Mouse (Mus musculus): ENCODE data around the gene Rfx1. TPM values are rescaled to one million over a fixed set of nuclear protein-coding genes. Genes with fewer than 3 reads are reported as not detected.
A peak's percentile ranks its signal among the peaks of the same experiment; 100 is the strongest.

The Rfx1 gene
- polyA plus RNA-seq (2014; fragmentation: Nextera tagmentation; extraction: Ambion mirVana) = 6.8 and 8.7 TPM in 2 replicates

GRCm38 (mm10) chr8:84066291-84066930, at the start of gene Rfx1:
TSS of gene Rfx1 (plus strand) at chr8:84066834.
- Histone ChIP-seq H3K4me2 (ENCODE audit: low read length) (peak within 1 kb of the TSS; percentile 57), H3K4me3 (ENCODE audit: low read depth, low read length) (peak within 1 kb of the TSS; percentile 94), H3K9me3 (replicated peaks; ENCODE audit: control insufficient read depth, low read length) (no peaks in the 10 kb centered on the region), H3K36me3 (ENCODE audit: control insufficient read depth, insufficient read depth, low read length) (no peaks in the 10 kb centered on the region), H3K4me1 (ENCODE audit: control insufficient read depth, insufficient read depth, low read length) (0 out of 2 replicates have a peak, but pooled peaks cover 5% of the 10 kb centered on the region), H3K27me3 (replicated peaks; ENCODE audit: control insufficient read depth, insufficient read depth, low read length) (no peaks in the 10 kb centered on the region), H3K27ac (ENCODE audit: low read depth, low read length) (peak within 1 kb of the TSS; percentile 93), H3K9ac (ENCODE audit: low read length) (peak within 1 kb of the TSS; percentile 80)
- WGBS = under 1% methylated on average over 51 of the region's 51 CpGs
- DNase-seq (ENCODE audit: low spot score) (peak; percentile 100), ATAC-seq (peak; percentile 98)

- H3K4me1 ChIP-seq (ENCODE audit: control insufficient read depth, insufficient read depth, low read length) = no peaks in the 10 kb centered on the region
- 90% methylated on average over 9 of the region's 9 CpGs for WGBS
- H3K27ac ChIP-seq (ENCODE audit: low read depth, low read length) = no peak overlapping the region
- H3K4me2 ChIP-seq (ENCODE audit: low read length) = no peak overlapping the region
- H3K9ac ChIP-seq (ENCODE audit: low read length) = no peak overlapping the region
- DNase-seq (ENCODE audit: low spot score) (no peak), ATAC-seq (no peak)
- H3K27me3 ChIP-seq (replicated peaks; ENCODE audit: control insufficient read depth, insufficient read depth, low read length) = peaks cover 15% of the 10 kb centered on the region
- no peaks in the 10 kb centered on the region for H3K9me3 ChIP-seq (replicated peaks; ENCODE audit: control insufficient read depth, low read length)
- H3K4me3 ChIP-seq (ENCODE audit: low read depth, low read length) = no peak overlapping the region
- H3K36me3 ChIP-seq (ENCODE audit: control insufficient read depth, insufficient read depth, low read length) = no peaks in the 10 kb centered on the region
These were observed 46.9 kb upstream of the Rfx1 start for GRCm38 (mm10) chr8:84019738-84020137.

- DNase-seq (ENCODE audit: low spot score) (no peak), ATAC-seq (no peak)
- Histone ChIP-seq H3K9ac (ENCODE audit: low read length) (no peak within 1 kb of the TSS), H3K4me2 (ENCODE audit: low read length) (no peak within 1 kb of the TSS), H3K27me3 (replicated peaks; ENCODE audit: control insufficient read depth, insufficient read depth, low read length) (peaks cover 25% of the 10 kb centered on the region), H3K4me3 (ENCODE audit: low read depth, low read length) (no peak within 1 kb of the TSS), H3K4me1 (ENCODE audit: control insufficient read depth, insufficient read depth, low read length) (no peaks in the 10 kb centered on the region), H3K36me3 (ENCODE audit: control insufficient read depth, insufficient read depth, low read length) (no peaks in the 10 kb centered on the region), H3K27ac (ENCODE audit: low read depth, low read length) (no peak within 1 kb of the TSS), H3K9me3 (replicated peaks; ENCODE audit: control insufficient read depth, low read length) (no peaks in the 10 kb centered on the region)
- 10% methylated on average over 18 of the region's 18 CpGs for WGBS
These were observed 45.5 kb upstream of the Rfx1 start, which contains the start of gene Palm3 for GRCm38 (mm10) chr8:84021096-84021495. TSS of gene Palm3 (plus strand) at chr8:84021471.

GRCm38 (mm10) chr8:84021569-84021968, 45.1 kb upstream of the Rfx1 start:
- H3K4me1 ChIP-seq (ENCODE audit: control insufficient read depth, insufficient read depth, low read length) = no peaks in the 10 kb centered on the region
- H3K27me3 ChIP-seq (replicated peaks; ENCODE audit: control insufficient read depth, insufficient read depth, low read length) = peaks cover 25% of the 10 kb centered on the region
- no peak overlapping the region for H3K9ac ChIP-seq (ENCODE audit: low read length)

GRCm38 (mm10) chr8:84023085-84023484, 43.5 kb upstream of the Rfx1 start:
- Histone ChIP-seq H3K9me3 (replicated peaks; ENCODE audit: control insufficient read depth, low read length) (no peaks in the 10 kb centered on the region), H3K4me1 (ENCODE audit: control insufficient read depth, insufficient read depth, low read length) (no peaks in the 10 kb centered on the region), H3K4me2 (ENCODE audit: low read length) (no peak overlapping the region), H3K27me3 (replicated peaks; ENCODE audit: control insufficient read depth, insufficient read depth, low read length) (peaks cover 34% of the 10 kb centered on the region), H3K9ac (ENCODE audit: low read length) (no peak overlapping the region), H3K36me3 (ENCODE audit: control insufficient read depth, insufficient read depth, low read length) (no peaks in the 10 kb centered on the region), H3K4me3 (ENCODE audit: low read depth, low read length) (no peak overlapping the region), H3K27ac (ENCODE audit: low read depth, low read length) (no peak overlapping the region)
- 69% methylated on average over 5 of the region's 5 CpGs for WGBS
- no peak for ATAC-seq
- DNase-seq (ENCODE audit: low spot score) = no peak

More at GRCm38 (mm10) chr8:84021569-84021968, 45.1 kb upstream of the Rfx1 start:
- Histone ChIP-seq H3K4me3 (ENCODE audit: low read depth, low read length) (no peak overlapping the region), H3K27ac (ENCODE audit: low read depth, low read length) (no peak overlapping the region), H3K9me3 (replicated peaks; ENCODE audit: control insufficient read depth, low read length) (no peaks in the 10 kb centered on the region), H3K4me2 (ENCODE audit: low read length) (no peak overlapping the region), H3K36me3 (ENCODE audit: control insufficient read depth, insufficient read depth, low read length) (no peaks in the 10 kb centered on the region)
- whole genome bisulfite sequencing = 46% methylated on average over 12 of the region's 12 CpGs
- ATAC-seq (no peak), DNase-seq (ENCODE audit: low spot score) (no peak)

GRCm38 (mm10) chr8:84023631-84024030, 43.0 kb upstream of the Rfx1 start:
- no peaks in the 10 kb centered on the region for H3K36me3 ChIP-seq (ENCODE audit: control insufficient read depth, insufficient read depth, low read length)
- no peak overlapping the region for H3K4me3 ChIP-seq (ENCODE audit: low read depth, low read length)
- H3K9me3 ChIP-seq (replicated peaks; ENCODE audit: control insufficient read depth, low read length) = no peaks in the 10 kb centered on the region
- peaks cover 40% of the 10 kb centered on the region for H3K27me3 ChIP-seq (replicated peaks; ENCODE audit: control insufficient read depth, insufficient read depth, low read length)
- H3K9ac ChIP-seq (ENCODE audit: low read length) = no peak overlapping the region
- DNase-seq (ENCODE audit: low spot score) = no peak
- WGBS = 86% methylated on average over 1 of the region's 1 CpGs
- no peak overlapping the region for H3K27ac ChIP-seq (ENCODE audit: low read depth, low read length)
- no peaks in the 10 kb centered on the region for H3K4me1 ChIP-seq (ENCODE audit: control insufficient read depth, insufficient read depth, low read length)
- ATAC-seq = no peak
- H3K4me2 ChIP-seq (ENCODE audit: low read length) = no peak overlapping the region

GRCm38 (mm10) chr8:84024171-84024570, 42.5 kb upstream of the Rfx1 start:
- 16% methylated on average over 10 of the region's 10 CpGs for WGBS
- DNase-seq (ENCODE audit: low spot score) = peak; percentile 51
- H3K4me2 ChIP-seq (ENCODE audit: low read length) = no peak overlapping the region

GRCm38 (mm10) chr8:84025863-84026262, 40.8 kb upstream of the Rfx1 start:
- under 1% methylated on average over 40 of the region's 41 CpGs for WGBS
- peak; percentile 78 for DNase-seq (ENCODE audit: low spot score)
- peak overlapping the region; percentile 58 for H3K9ac ChIP-seq (ENCODE audit: low read length)
- no peaks in the 10 kb centered on the region for H3K4me1 ChIP-seq (ENCODE audit: control insufficient read depth, insufficient read depth, low read length)
- peak overlapping the region; percentile 87 for H3K4me2 ChIP-seq (ENCODE audit: low read length)
- ATAC-seq = peak; percentile 88
- H3K27ac ChIP-seq (ENCODE audit: low read depth, low read length) = no peak overlapping the region
- no peaks in the 10 kb centered on the region for H3K9me3 ChIP-seq (replicated peaks; ENCODE audit: control insufficient read depth, low read length)
- H3K36me3 ChIP-seq (ENCODE audit: control insufficient read depth, insufficient read depth, low read length) = no peaks in the 10 kb centered on the region
- peaks cover 31% of the 10 kb centered on the region for H3K27me3 ChIP-seq (replicated peaks; ENCODE audit: control insufficient read depth, insufficient read depth, low read length)
- H3K4me3 ChIP-seq (ENCODE audit: low read depth, low read length) = peak overlapping the region; percentile 44

More at GRCm38 (mm10) chr8:84024171-84024570, 42.5 kb upstream of the Rfx1 start:
- Histone ChIP-seq H3K36me3 (ENCODE audit: control insufficient read depth, insufficient read depth, low read length) (no peaks in the 10 kb centered on the region), H3K9me3 (replicated peaks; ENCODE audit: control insufficient read depth, low read length) (no peaks in the 10 kb centered on the region), H3K4me3 (ENCODE audit: low read depth, low read length) (no peak overlapping the region), H3K27me3 (replicated peaks; ENCODE audit: control insufficient read depth, insufficient read depth, low read length) (peaks cover 40% of the 10 kb centered on the region), H3K4me1 (ENCODE audit: control insufficient read depth, insufficient read depth, low read length) (no peaks in the 10 kb centered on the region), H3K9ac (ENCODE audit: low read length) (no peak overlapping the region), H3K27ac (ENCODE audit: low read depth, low read length) (no peak overlapping the region)
- ATAC-seq = no peak

- no peak overlapping the region for H3K4me2 ChIP-seq (ENCODE audit: low read length)
- 12% methylated on average over 10 of the region's 10 CpGs for WGBS
- no peak overlapping the region for H3K9ac ChIP-seq (ENCODE audit: low read length)
- no peak overlapping the region for H3K27ac ChIP-seq (ENCODE audit: low read depth, low read length)
- no peaks in the 10 kb centered on the region for H3K9me3 ChIP-seq (replicated peaks; ENCODE audit: control insufficient read depth, low read length)
- ATAC-seq = no peak
- H3K4me1 ChIP-seq (ENCODE audit: control insufficient read depth, insufficient read depth, low read length) = no peaks in the 10 kb centered on the region
- no peak for DNase-seq (ENCODE audit: low spot score)
- H3K4me3 ChIP-seq (ENCODE audit: low read depth, low read length) = no peak overlapping the region
- peaks cover 25% of the 10 kb centered on the region for H3K27me3 ChIP-seq (replicated peaks; ENCODE audit: control insufficient read depth, insufficient read depth, low read length)
- no peaks in the 10 kb centered on the region for H3K36me3 ChIP-seq (ENCODE audit: control insufficient read depth, insufficient read depth, low read length)
These were observed 39.2 kb upstream of the Rfx1 start for GRCm38 (mm10) chr8:84027449-84027848.
